Mouse (Mus musculus) forebrain, embryonic 14.5 days (tissue): ENCODE measurements around the gene Dcaf12. TPM values are rescaled to one million over a fixed set of nuclear protein-coding genes. Genes with fewer than 3 reads are reported as not detected.

Experiments used
- polyA plus RNA-seq: library from polyadenylated mRNA; unstranded; fragments of >200 nt; fragmentation: Nextera tagmentation; extraction: Ambion mirVana; gene quantifications from 2 replicates; pipeline ENCODE4 v1.2.1, GENCODE M21; 2014

Gene Dcaf12
- polyA plus RNA-seq, 1 experiment from 2014 or later: 53.4 TPM

Other genes starting within 250 kb of the Dcaf12 start
- gene Aqp3, start 216.7 kb downstream of the Dcaf12 start, polyA plus RNA-seq: not detected in 2 replicates
- 23.8 and 32.6 TPM in 2 replicates for gene Nol6, start 190.4 kb downstream of the Dcaf12 start, polyA plus RNA-seq
- 63.2 and 74.3 TPM in 2 replicates for gene Ube2r2, start 179.1 kb downstream of the Dcaf12 start, polyA plus RNA-seq
- 41.7 and 51.2 TPM in 2 replicates for gene Ubap2, start 39.7 kb downstream of the Dcaf12 start, polyA plus RNA-seq
- gene Ubap1, start 34.1 kb upstream of the Dcaf12 start, polyA plus RNA-seq: 59.6 and 74.9 TPM in 2 replicates
- 3.0 and 4.1 TPM in 2 replicates for gene Kif24, start 150.0 kb upstream of the Dcaf12 start, polyA plus RNA-seq
- gene Nudt2, start 150.3 kb upstream of the Dcaf12 start, polyA plus RNA-seq: 80.2 and 82.0 TPM in 2 replicates
- gene AI464131, start 188.2 kb upstream of the Dcaf12 start, polyA plus RNA-seq: 2.4 and 2.6 TPM in 2 replicates
- 10.5 and 11.1 TPM in 2 replicates for gene 1110017D15Rik, start 202.4 kb upstream of the Dcaf12 start, polyA plus RNA-seq